Mouse (Mus musculus) forebrain, postnatal 0 days (tissue): Measurements from ENCODE around the gene Stim1. TPM values are rescaled to one million over a fixed set of nuclear protein-coding genes. Genes with fewer than 3 reads are reported as not detected.

Experiments used
- ATAC-seq: fragments of 200-750 bp; cut with Nextera tagmentation; 2 replicates; pipeline ENCODE4 v1.8.0; 2017; ENCODE audit warnings: mild to moderate bottlenecking, moderate library complexity
- DNase-seq: peaks from one replicate; pipeline ENCODE4 v3.0.0-alpha.2; 2015
- H3K27ac ChIP-seq: fragments of 300-500 bp; sonication (generic); 2 replicates; pipeline ENCODE4 v1.5.1; 2014; ENCODE audit warnings: low read depth, mild to moderate bottlenecking, antibody characterized with exemption, low read length, moderate library complexity, mixed read lengths
- H3K27me3 ChIP-seq: fragments of 300-500 bp; sonication (generic); 2 replicates; pipeline ENCODE4 v1.6.1; 2014; ENCODE audit warnings: mild to moderate bottlenecking, low read length, mixed read lengths; ENCODE audit not compliant: insufficient read depth
- H3K36me3 ChIP-seq: fragments of 300-500 bp; sonication (generic); 2 replicates; pipeline ENCODE4 v1.6.1; 2014; ENCODE audit warnings: mild to moderate bottlenecking, moderate library complexity; ENCODE audit not compliant: insufficient read depth
- H3K4me1 ChIP-seq: fragments of 300-500 bp; sonication (generic); 2 replicates; pipeline ENCODE4 v1.6.1; 2014; ENCODE audit warnings: antibody characterized with exemption; ENCODE audit not compliant: insufficient read depth
- H3K4me2 ChIP-seq: fragments of 300-500 bp; sonication (generic); 2 replicates; pipeline ENCODE4 v1.6.1; 2014; ENCODE audit warnings: low read depth, mild to moderate bottlenecking, moderate library complexity
- H3K4me3 ChIP-seq: fragments of 300-500 bp; sonication (generic); 2 replicates; pipeline ENCODE4 v1.5.1; 2014; ENCODE audit warnings: low read depth, low read length, mixed read lengths
- H3K9ac ChIP-seq: fragments of 300-500 bp; sonication (generic); 2 replicates; pipeline ENCODE4 v1.6.1; 2014; ENCODE audit warnings: mild to moderate bottlenecking
- H3K9me3 ChIP-seq: fragments of 300-500 bp; sonication (generic); 2 replicates; pipeline ENCODE4 v1.6.1; 2016; ENCODE audit warnings: low read length
- CTCF ChIP-seq: sonication (generic); IDR thresholded peaks from 2 replicates; pipeline ENCODE4 v1.5.1; 2016; ENCODE audit warnings: antibody characterized with exemption, control low read depth, low read depth
- WGBS: fragments of 180-500 bp; shearing (Covaris S2); extraction: QIAGEN DNeasy Blood & Tissue Kit; methylation state at CpG from one replicate; pipeline ENCODE4 v1.1.7; 2014; 5-methylcytosine and 5-hydroxymethylcytosine counted together
- polyA plus RNA-seq: library from polyadenylated mRNA; unstranded; fragments of >200 nt; fragmentation: Nextera tagmentation; extraction: Ambion mirVana; gene quantifications from 2 replicates; pipeline ENCODE4 v1.2.1, GENCODE M21; 2015
- total RNA-seq: library from RNA; depleted of rRNA; stranded (reverse); fragments of >200 nt; gene quantifications from 2 replicates; pipeline ENCODE4 v1.2.3, GENCODE M21; 2014

Gene Stim1
- total and polyA plus RNA-seq, 2 experiments from 2014 or later: 15.5 to 30.5 TPM

GRCm38 (mm10) chr7:102337326-102337725 lies 69.7 kb downstream of the Stim1 start:
- WGBS: 97% methylated on average over 5 of the region's 5 CpGs
- no peak for TF ChIP-seq CTCF
- Histone ChIP-seq H3K9ac (no peak overlapping the region), H3K4me1 (no peaks in the 10 kb centered on the region), H3K36me3 (no peaks in the 10 kb centered on the region), H3K27ac (no peak overlapping the region), H3K4me2 (no peak overlapping the region), H3K27me3 (no peaks in the 10 kb centered on the region), H3K4me3 (no peak overlapping the region), H3K9me3 (no peaks in the 10 kb centered on the region)
- no peak for DNase-seq
- ATAC-seq: no peak

GRCm38 (mm10) chr7:102337898-102338297 lies 70.3 kb downstream of the Stim1 start:
- H3K9me3 ChIP-seq: no peaks in the 10 kb centered on the region
- no peak overlapping the region for H3K27ac ChIP-seq
- DNase-seq (no peak), ATAC-seq (no peak)
- no peak for TF ChIP-seq CTCF
- H3K9ac ChIP-seq: no peak overlapping the region
- no peaks in the 10 kb centered on the region for H3K27me3 ChIP-seq
- H3K36me3 ChIP-seq: no peaks in the 10 kb centered on the region
- 50% methylated on average over 3 of the region's 3 CpGs for WGBS
- no peak overlapping the region for H3K4me2 ChIP-seq
- no peaks in the 10 kb centered on the region for H3K4me1 ChIP-seq
- H3K4me3 ChIP-seq: no peak overlapping the region

- DNase-seq: no peak
- Histone ChIP-seq H3K4me1 (no peaks in the 10 kb centered on the region), H3K9ac (no peak overlapping the region), H3K4me2 (no peak overlapping the region), H3K9me3 (no peaks in the 10 kb centered on the region), H3K4me3 (no peak overlapping the region), H3K27me3 (no peaks in the 10 kb centered on the region), H3K36me3 (no peaks in the 10 kb centered on the region), H3K27ac (no peak overlapping the region)
- TF ChIP-seq CTCF: no peak
- 87% methylated on average over 3 of the region's 3 CpGs for WGBS
- no peak for ATAC-seq
Observed at GRCm38 (mm10) chr7:102338956-102339355, 71.3 kb downstream of the Stim1 start.

GRCm38 (mm10) chr7:102345893-102346292 lies 78.3 kb downstream of the Stim1 start:
- 43% methylated on average over 2 of the region's 2 CpGs for WGBS

GRCm38 (mm10) chr7:102347327-102347726 lies 79.7 kb downstream of the Stim1 start:
- no peak for TF ChIP-seq CTCF
- 36% methylated on average over 3 of the region's 3 CpGs for WGBS

More at GRCm38 (mm10) chr7:102345893-102346292, 78.3 kb downstream of the Stim1 start:
- ATAC-seq (no peak), DNase-seq (no peak)
- Histone ChIP-seq H3K9me3 (no peaks in the 10 kb centered on the region), H3K27ac (no peak overlapping the region), H3K4me3 (no peak overlapping the region), H3K9ac (no peak overlapping the region), H3K4me1 (no peaks in the 10 kb centered on the region), H3K27me3 (no peaks in the 10 kb centered on the region), H3K36me3 (no peaks in the 10 kb centered on the region), H3K4me2 (no peak overlapping the region)
- no peak for TF ChIP-seq CTCF

GRCm38 (mm10) chr7:102348681-102349080 lies 81.1 kb downstream of the Stim1 start:
- Histone ChIP-seq H3K27me3 (no peaks in the 10 kb centered on the region), H3K4me2 (no peak overlapping the region), H3K9ac (no peak overlapping the region), H3K4me3 (no peak overlapping the region), H3K36me3 (no peaks in the 10 kb centered on the region), H3K9me3 (no peaks in the 10 kb centered on the region), H3K4me1 (no peaks in the 10 kb centered on the region), H3K27ac (no peak overlapping the region)
- ATAC-seq (no peak), DNase-seq (no peak)
- 69% methylated on average over 2 of the region's 2 CpGs for WGBS
- TF ChIP-seq CTCF: no peak

More at GRCm38 (mm10) chr7:102347327-102347726, 79.7 kb downstream of the Stim1 start:
- H3K27ac ChIP-seq: no peak overlapping the region
- H3K9me3 ChIP-seq: no peaks in the 10 kb centered on the region
- no peak overlapping the region for H3K4me3 ChIP-seq
- DNase-seq (no peak), ATAC-seq (no peak)
- no peaks in the 10 kb centered on the region for H3K4me1 ChIP-seq
- H3K4me2 ChIP-seq: no peak overlapping the region
- no peak overlapping the region for H3K9ac ChIP-seq
- H3K27me3 ChIP-seq: no peaks in the 10 kb centered on the region
- H3K36me3 ChIP-seq: no peaks in the 10 kb centered on the region

GRCm38 (mm10) chr7:102349236-102349635 lies 81.6 kb downstream of the Stim1 start:
- no peaks in the 10 kb centered on the region for H3K9me3 ChIP-seq
- no peak overlapping the region for H3K9ac ChIP-seq
- H3K4me1 ChIP-seq: no peaks in the 10 kb centered on the region
- no peaks in the 10 kb centered on the region for H3K36me3 ChIP-seq
- DNase-seq: no peak
- WGBS: 93% methylated on average over 5 of the region's 5 CpGs
- no peaks in the 10 kb centered on the region for H3K27me3 ChIP-seq
- no peak for TF ChIP-seq CTCF
- no peak overlapping the region for H3K27ac ChIP-seq
- H3K4me2 ChIP-seq: no peak overlapping the region
- H3K4me3 ChIP-seq: no peak overlapping the region
- ATAC-seq: no peak

- Histone ChIP-seq H3K36me3 (no peaks in the 10 kb centered on the region), H3K27ac (no peak overlapping the region), H3K27me3 (no peaks in the 10 kb centered on the region), H3K4me1 (no peaks in the 10 kb centered on the region), H3K9me3 (no peaks in the 10 kb centered on the region), H3K9ac (no peak overlapping the region), H3K4me3 (no peak overlapping the region), H3K4me2 (no peak overlapping the region)
- WGBS: 50% methylated on average over 1 of the region's 1 CpGs
- DNase-seq: no peak
- no peak for TF ChIP-seq CTCF
- ATAC-seq: no peak
Observed at GRCm38 (mm10) chr7:102353420-102353819, 85.8 kb downstream of the Stim1 start.
